Mouse (Mus musculus) kidney, adult 2 months (tissue): ENCODE measurements around the gene Arfgef3. TPM values are rescaled to one million over a fixed set of nuclear protein-coding genes. Genes with fewer than 3 reads are reported as not detected.
A peak's percentile ranks its signal among the peaks of the same experiment; 100 is the strongest.

Experiments used
- DNase-seq: peaks from one replicate; pipeline ENCODE4 v3.0.0; 2021
- H3K27ac ChIP-seq: fragments of 200-500 bp; 2 replicates; pipeline ENCODE4 v1.5.1; 2012; ENCODE audit warnings: low read depth, low read length, control low read depth, inconsistent platforms; ENCODE audit not compliant: insufficient read depth
- H3K27me3 ChIP-seq: fragments of 200-500 bp; replicated peaks from 2 replicates; pipeline ENCODE4 v1.6.1; 2012; ENCODE audit warnings: mild to moderate bottlenecking, moderate library complexity, low read length, inconsistent platforms; ENCODE audit not compliant: control insufficient read depth, insufficient read depth
- H3K36me3 ChIP-seq: fragments of 200-500 bp; 2 replicates; pipeline ENCODE4 v1.6.1; 2012; ENCODE audit warnings: mild to moderate bottlenecking, moderate library complexity, low read length, inconsistent platforms; ENCODE audit not compliant: control insufficient read depth, insufficient read depth
- H3K4me1 ChIP-seq: fragments of 200-500 bp; 2 replicates; pipeline ENCODE4 v1.6.1; 2011; ENCODE audit warnings: low read length; ENCODE audit not compliant: control insufficient read depth, insufficient read depth
- H3K4me3 ChIP-seq: fragments of 200-500 bp; 2 replicates; pipeline ENCODE4 v1.5.1; 2011; ENCODE audit warnings: mild to moderate bottlenecking, low read depth, low read length, control low read depth; ENCODE audit not compliant: insufficient read depth
- CTCF ChIP-seq: fragments of 200-500 bp; conservative IDR thresholded peaks from 2 replicates; pipeline ENCODE4 v1.5.1; 2011; ENCODE audit warnings: low read depth, mild to moderate bottlenecking, control low read depth, low read length, moderate library complexity, mixed read lengths; ENCODE audit not compliant: insufficient read depth, insufficient read length
- POLR2A ChIP-seq: fragments of 200-500 bp; IDR thresholded peaks from one replicate; pipeline ENCODE4 v1.6.1; 2011; ENCODE audit warnings: low read depth, low read length, control low read depth
- WGBS: fragments of 180-500 bp; shearing (Covaris S2); methylation state at CpG from one replicate; pipeline ENCODE4 v1.1.7; 2018; 5-methylcytosine and 5-hydroxymethylcytosine counted together
- polyA plus RNA-seq: library from polyadenylated mRNA; depleted of rRNA; stranded (reverse); fragments of >200 nt; gene quantifications from 2 replicates; pipeline ENCODE4 v1.2.3, GENCODE M21; 2012

Gene Arfgef3
- polyA plus RNA-seq, 1 experiment: 1.1 TPM

DNA sequence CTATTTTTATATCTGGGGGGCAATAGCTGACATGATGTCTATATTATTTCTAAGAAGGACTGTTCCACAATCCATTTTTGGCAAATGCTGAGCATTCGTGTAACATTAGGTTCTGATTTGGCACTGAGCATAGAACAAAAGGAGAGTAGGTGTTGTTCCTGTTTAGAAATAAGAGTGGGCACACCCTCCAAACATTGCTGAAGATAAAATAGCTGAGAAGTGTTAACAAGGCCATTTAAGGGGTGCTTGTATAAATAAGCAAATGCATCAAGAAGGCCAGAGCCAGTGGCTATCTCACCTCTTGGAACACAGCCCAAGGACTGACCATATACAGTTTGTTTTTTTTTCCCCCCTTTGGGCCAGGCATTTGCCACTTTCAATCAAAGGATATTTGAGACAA, 35.1 kb downstream of the Arfgef3 start:
- Histone ChIP-seq H3K4me3 (no peak overlapping the region), H3K27ac (no peak overlapping the region), H3K27me3 (no peaks in the 10 kb centered on the region), H3K36me3 (no peaks in the 10 kb centered on the region), H3K4me1 (no peaks in the 10 kb centered on the region)
- WGBS: 68% methylated on average over 1 of the region's 1 CpGs
- DNase-seq: no peak
- TF ChIP-seq CTCF (no peak), POLR2A (no peak)

DNA sequence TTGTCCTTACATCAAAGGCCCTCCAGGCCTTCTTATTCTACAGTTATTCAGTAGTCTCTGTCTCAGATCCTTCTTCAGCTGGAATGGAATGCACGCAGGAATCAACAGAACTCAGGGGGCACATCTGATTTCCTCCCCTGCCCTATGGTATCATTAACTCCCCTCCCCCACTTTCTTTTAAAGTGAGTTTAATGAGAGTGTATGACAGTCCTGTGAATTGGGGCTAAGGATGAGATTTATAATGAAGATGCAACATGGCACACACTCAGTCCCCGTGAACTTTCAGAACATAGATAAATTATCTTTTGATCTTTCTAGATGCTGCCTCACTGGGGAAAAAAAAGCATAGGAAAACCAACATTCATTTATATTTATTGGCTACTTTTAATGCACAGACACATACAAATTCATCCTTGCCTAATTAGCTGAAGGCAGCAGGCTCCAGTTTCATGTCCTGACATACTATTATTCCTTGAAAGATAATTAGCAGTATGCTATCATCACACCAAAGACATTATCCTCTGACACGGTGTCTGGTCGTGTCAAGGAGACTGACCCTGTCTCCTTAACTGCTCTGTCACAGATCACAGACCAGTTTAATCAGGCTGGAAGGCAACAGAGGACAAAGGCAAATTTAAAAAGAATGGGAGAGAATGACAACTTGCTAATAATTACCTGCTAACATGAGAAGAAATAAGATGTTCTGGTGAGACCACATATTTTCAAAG, 39.2 kb downstream of the Arfgef3 start:
- Histone ChIP-seq H3K4me1 (no peaks in the 10 kb centered on the region), H3K36me3 (no peaks in the 10 kb centered on the region), H3K27me3 (no peaks in the 10 kb centered on the region), H3K4me3 (no peak overlapping the region), H3K27ac (no peak overlapping the region)
- TF ChIP-seq POLR2A: no peak
- DNase-seq: no peak
- 55% methylated on average over 4 of the region's 4 CpGs for WGBS

DNA sequence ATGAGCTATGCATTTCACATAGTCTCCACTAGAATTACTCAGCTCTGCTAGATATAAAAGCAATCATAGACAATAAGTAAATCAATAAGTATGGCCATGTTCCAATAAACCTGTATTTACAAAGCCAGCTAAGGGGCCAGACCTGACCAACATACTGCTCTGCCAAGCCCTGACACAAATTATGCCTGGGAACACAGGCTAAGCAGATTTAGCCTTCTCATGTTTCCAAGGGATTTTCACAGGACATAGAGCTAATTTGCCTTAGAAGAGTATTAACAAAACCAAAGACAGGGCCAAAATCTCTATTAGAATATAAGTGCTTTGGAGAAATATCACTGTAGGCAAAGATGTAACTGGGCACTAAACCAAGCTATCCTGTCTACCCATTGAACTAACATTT, 42.2 kb downstream of the Arfgef3 start:
- no peak for DNase-seq
- H3K4me3 ChIP-seq: no peak overlapping the region
- H3K36me3 ChIP-seq: no peaks in the 10 kb centered on the region
- no peaks in the 10 kb centered on the region for H3K27me3 ChIP-seq
- no peaks in the 10 kb centered on the region for H3K4me1 ChIP-seq
- H3K27ac ChIP-seq: no peak overlapping the region
- TF ChIP-seq POLR2A (no peak), CTCF (no peak)

DNA sequence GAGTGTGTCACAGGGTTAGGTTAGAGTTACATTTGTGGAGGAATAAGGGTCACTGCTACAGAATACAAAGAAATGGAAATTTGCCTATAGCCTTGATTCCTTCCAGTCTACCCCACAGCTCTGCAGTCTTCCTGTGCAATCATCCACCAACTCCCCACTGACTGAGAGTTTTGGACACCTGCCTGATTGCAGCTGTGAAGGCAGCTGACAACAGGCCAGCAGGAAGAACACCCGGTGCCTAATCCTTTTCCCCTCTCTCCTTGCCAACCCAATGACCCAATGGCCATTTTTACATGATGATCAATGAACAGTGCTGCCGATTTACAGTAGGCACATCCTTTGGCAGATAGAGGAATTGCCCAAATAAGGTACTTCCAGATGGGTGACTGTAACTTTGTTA, 43.6 kb downstream of the Arfgef3 start:
- TF ChIP-seq CTCF (no peak), POLR2A (no peak)
- peak; percentile 72 for DNase-seq
- Histone ChIP-seq H3K27ac (no peak overlapping the region), H3K27me3 (no peaks in the 10 kb centered on the region), H3K4me1 (no peaks in the 10 kb centered on the region), H3K4me3 (no peak overlapping the region), H3K36me3 (no peaks in the 10 kb centered on the region)
- 36% methylated on average over 2 of the region's 2 CpGs for WGBS

DNA sequence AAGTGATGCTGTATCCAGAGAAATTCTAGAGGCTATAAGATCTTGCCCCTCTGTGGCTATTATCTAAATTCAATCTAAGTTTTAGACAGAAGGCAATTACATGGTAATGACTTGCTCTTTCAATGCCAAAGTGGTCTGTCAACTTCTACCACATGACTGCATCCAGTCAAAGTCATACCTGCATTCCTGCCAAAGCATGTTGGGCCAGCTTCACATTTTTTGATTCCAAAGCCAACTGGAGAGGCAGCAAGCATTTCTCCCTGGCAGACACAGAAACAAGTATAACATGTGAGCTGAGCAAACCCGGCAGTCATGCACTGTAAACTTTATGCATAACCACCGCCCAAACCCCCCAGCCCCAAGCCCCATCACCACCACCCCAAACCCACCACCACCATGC, 44.6 kb downstream of the Arfgef3 start:
- Histone ChIP-seq H3K36me3 (no peaks in the 10 kb centered on the region), H3K4me1 (no peaks in the 10 kb centered on the region), H3K4me3 (no peak overlapping the region), H3K27ac (no peak overlapping the region), H3K27me3 (no peaks in the 10 kb centered on the region)
- TF ChIP-seq CTCF (no peak), POLR2A (no peak)
- peak; percentile 40 for DNase-seq
- 72% methylated on average over 2 of the region's 2 CpGs for WGBS

DNA sequence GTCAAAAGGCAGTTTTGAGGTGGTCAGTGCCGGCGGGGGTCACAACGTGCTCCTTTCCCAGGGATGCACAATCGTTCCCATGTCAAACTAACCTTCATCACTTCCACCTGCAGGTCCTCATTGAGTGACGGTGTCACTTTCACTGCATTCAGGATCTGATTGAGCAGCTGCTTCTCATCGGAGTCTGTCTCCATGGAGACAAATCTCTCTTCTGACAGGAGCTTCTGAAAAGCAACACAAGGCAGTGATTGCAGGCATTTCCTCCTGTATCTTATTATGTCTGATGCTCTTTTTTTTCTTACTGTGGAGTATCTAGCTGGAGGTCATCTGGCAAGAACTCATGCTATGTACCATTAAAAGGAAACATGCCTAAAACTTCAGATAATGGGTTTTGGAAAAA, 47.3 kb downstream of the Arfgef3 start:
- Histone ChIP-seq H3K27ac (no peak overlapping the region), H3K27me3 (no peaks in the 10 kb centered on the region), H3K36me3 (no peaks in the 10 kb centered on the region), H3K4me1 (no peaks in the 10 kb centered on the region), H3K4me3 (no peak overlapping the region)
- no peak for TF ChIP-seq POLR2A
- no peak for TF ChIP-seq CTCF
- no peak for DNase-seq
- WGBS: 67% methylated on average over 6 of the region's 6 CpGs

DNA sequence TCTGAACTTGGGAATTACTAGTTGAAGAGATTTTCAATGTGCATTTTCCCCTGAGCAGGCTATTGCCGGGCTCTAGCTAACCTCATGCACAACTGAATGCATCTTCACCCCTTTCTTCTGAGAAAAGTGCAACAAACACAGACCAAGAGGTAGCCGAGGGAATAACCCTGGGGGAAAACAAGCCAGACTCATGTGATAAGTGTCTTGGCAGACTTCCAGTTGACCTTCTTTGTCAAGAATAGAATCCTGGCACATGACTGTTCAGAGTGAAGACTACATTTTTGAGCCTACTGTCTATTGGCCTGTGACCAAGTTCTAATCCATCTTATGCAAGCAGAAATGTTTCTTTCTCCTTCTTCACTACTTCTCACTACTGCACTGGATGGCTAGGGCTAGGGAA, 55.5 kb downstream of the Arfgef3 start:
- WGBS: 20% methylated on average over 2 of the region's 2 CpGs
- Histone ChIP-seq H3K27ac (no peak overlapping the region), H3K27me3 (no peaks in the 10 kb centered on the region), H3K4me3 (no peak overlapping the region), H3K4me1 (peaks cover 4% of the 10 kb centered on the region; the same call in 1 of the 2 replicates), H3K36me3 (no peaks in the 10 kb centered on the region)
- TF ChIP-seq CTCF (no peak), POLR2A (no peak)
- DNase-seq: peak; percentile 81
